Comparison of ENCODE assay signal across 28 mouse cellular contexts in the genomic region with DNA sequence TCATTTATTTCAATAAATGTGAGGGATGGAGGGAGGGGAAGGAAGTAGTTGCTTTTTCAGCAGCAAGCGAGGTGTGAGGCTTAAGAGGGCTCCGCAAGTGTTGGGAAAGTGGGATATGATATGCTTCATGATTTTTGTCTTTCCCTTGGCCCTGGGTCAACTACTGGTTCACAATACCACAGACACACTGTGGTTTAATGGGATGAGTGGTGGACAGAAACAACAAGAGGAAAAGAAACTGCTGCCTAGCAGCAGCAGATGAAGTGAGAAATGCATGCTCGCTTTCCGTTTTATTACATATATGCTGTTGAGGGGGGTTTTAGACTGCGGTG.
DNase-seq lines count a peak whose midpoint lies in the region; ATAC-seq and TF ChIP-seq lines count a peak whose summit lies in the region.
"Had no signal": no experiment of that assay in that cellular context is flagged by ENCODE, and none has a peak within 500 bp of the region (broad histone marks: within the 10 kb centered on the region; RNA-seq: fewer than 3 reads in every experiment).

No protein-coding gene starts in this region.

- no peaks in the 10 kb centered on the region for H3K36me3 ChIP-seq in limb, embryonic 12.5 days
- H3K36me3 ChIP-seq in limb, embryonic 10.5 days: no peaks in the 10 kb centered on the region
- no peaks in the 10 kb centered on the region for H3K36me3 ChIP-seq in limb, embryonic 13.5 days
- H3K36me3 ChIP-seq in myocyte (ENCODE audit: control insufficient read depth, insufficient read depth): no peaks in the 10 kb centered on the region
- H3K36me3 ChIP-seq: embryonic facial prominence, embryonic 12.5 days; embryonic facial prominence, embryonic 15.5 days; forebrain, embryonic 12.5 days; forebrain, embryonic 15.5 days; heart, embryonic 10.5 days; heart, embryonic 13.5 days had no signal

- no peak overlapping the region for H3K4me2 ChIP-seq in limb, embryonic 12.5 days
- H3K4me2 ChIP-seq in limb, embryonic 13.5 days (replicated peaks): peak overlapping the region; percentile 14
- H3K4me2 ChIP-seq in myocyte (ENCODE audit: low read depth): peak overlapping the region; percentile 56
- H3K4me2 ChIP-seq: embryonic facial prominence, embryonic 12.5 days; embryonic facial prominence, embryonic 15.5 days; forebrain, embryonic 12.5 days; forebrain, embryonic 15.5 days; heart, embryonic 13.5 days; hindbrain, embryonic 14.5 days had no signal

- no peaks in the 10 kb centered on the region for H3K27me3 ChIP-seq in limb, embryonic 12.5 days
- no peaks in the 10 kb centered on the region for H3K27me3 ChIP-seq in limb, embryonic 10.5 days (ENCODE audit: low read depth, poor library complexity, severe bottlenecking)
- no peaks in the 10 kb centered on the region for H3K27me3 ChIP-seq in limb, embryonic 13.5 days
- no peaks in the 10 kb centered on the region for H3K27me3 ChIP-seq in myocyte (ENCODE audit: control insufficient read depth, insufficient read depth, insufficient read length)
- H3K27me3 ChIP-seq: embryonic facial prominence, embryonic 12.5 days; embryonic facial prominence, embryonic 15.5 days; forebrain, embryonic 12.5 days; forebrain, embryonic 15.5 days; heart, embryonic 13.5 days had no signal

- ATAC-seq in limb, embryonic 12.5 days (ENCODE audit: insufficient number of reproducible peaks, insufficient read depth, low FRiP score, low TSS enrichment, low read depth): peak; percentile 31; the same call in 1 of the 2 replicates
- ATAC-seq in limb, embryonic 13.5 days (ENCODE audit: low FRiP score, low read depth): peak; percentile 85
- ATAC-seq: forebrain, embryonic 15.5 days; hindbrain, postnatal 0 days; inflammation-experienced regulatory T-cells, adult 6 months; intestine, embryonic 16.5 days had no signal

- no peaks in the 10 kb centered on the region for H3K79me2 ChIP-seq in myocyte (ENCODE audit: control insufficient read depth, insufficient read depth)

- DNase-seq in limb, embryonic 10.5 days (ENCODE audit: low spot score): no peak
- DNase-seq in spleen, postnatal 14 days (ENCODE audit: low spot score in 2 of 2): no peak
- DNase-seq in cerebellum, adult 9-11 months: no peak
- DNase-seq: adrenal gland, adult 8-10 months; adrenal gland, postnatal 25 days; B cell, adult 2 months; cerebellum, adult 11-12 months; cerebellum, adult 8-10 months; cerebellum, postnatal 25 days; gastrocnemius, postnatal 10 days; gastrocnemius, postnatal 36 days; heart, adult 2 months; heart, postnatal 14 days; heart, postnatal 4 days had no signal

- H3K9me3 ChIP-seq in limb, embryonic 12.5 days: no peaks in the 10 kb centered on the region
- H3K9me3 ChIP-seq in limb, embryonic 10.5 days (replicated peaks): no peaks in the 10 kb centered on the region
- H3K9me3 ChIP-seq in limb, embryonic 13.5 days: no peaks in the 10 kb centered on the region
- H3K9me3 ChIP-seq: embryonic facial prominence, embryonic 12.5 days; embryonic facial prominence, embryonic 15.5 days; forebrain, embryonic 12.5 days; forebrain, embryonic 15.5 days; heart, embryonic 10.5 days; heart, embryonic 13.5 days had no signal

- H3K9ac ChIP-seq in limb, embryonic 12.5 days (replicated peaks): no peak overlapping the region
- no peak overlapping the region for H3K9ac ChIP-seq in limb, embryonic 13.5 days
- H3K9ac ChIP-seq: embryonic facial prominence, embryonic 12.5 days; embryonic facial prominence, embryonic 15.5 days; forebrain, embryonic 12.5 days; forebrain, embryonic 15.5 days; heart, embryonic 13.5 days; hindbrain, embryonic 14.5 days had no signal

- H3K4me3 ChIP-seq in limb, embryonic 12.5 days (replicated peaks): no peak overlapping the region
- H3K4me3 ChIP-seq in limb, embryonic 10.5 days: no peak overlapping the region
- no peak overlapping the region for H3K4me3 ChIP-seq in limb, embryonic 13.5 days
- H3K4me3 ChIP-seq in myocyte: no peak overlapping the region
- H3K4me3 ChIP-seq: embryonic facial prominence, embryonic 12.5 days; embryonic facial prominence, embryonic 15.5 days; erythroblast, embryonic 14.5 days; forebrain, embryonic 12.5 days; forebrain, embryonic 15.5 days; heart, adult 2 months; heart, embryonic 10.5 days; heart, embryonic 13.5 days had no signal

- WGBS in limb, embryonic 12.5 days: 60% methylated on average over 5 of the region's 5 CpGs
- WGBS in limb, embryonic 10.5 days: 94% methylated on average over 5 of the region's 5 CpGs
- 29% methylated on average over 5 of the region's 5 CpGs for WGBS in limb, embryonic 13.5 days

- H3K4me1 ChIP-seq in limb, embryonic 12.5 days (replicated peaks): peaks cover 15% of the 10 kb centered on the region
- H3K4me1 ChIP-seq in limb, embryonic 10.5 days: 0 out of 2 replicates have a peak, but pooled peaks cover 3% of the 10 kb centered on the region
- peaks cover 15% of the 10 kb centered on the region; the same call in 1 of the 2 replicates for H3K4me1 ChIP-seq in limb, embryonic 13.5 days
- H3K4me1 ChIP-seq: embryonic facial prominence, embryonic 12.5 days; embryonic facial prominence, embryonic 15.5 days; heart, embryonic 10.5 days had no signal

- TF ChIP-seq POLR2A in myocyte (IDR thresholded peaks at IDR 0.05; ENCODE audit: insufficient read length, low read depth): no peak

- peak overlapping the region; percentile 73 for H3K27ac ChIP-seq in limb, embryonic 12.5 days
- H3K27ac ChIP-seq in limb, embryonic 10.5 days: no peak overlapping the region
- no peak overlapping the region; the same call in 1 of the 2 replicates for H3K27ac ChIP-seq in limb, embryonic 13.5 days
- H3K27ac ChIP-seq: embryonic facial prominence, embryonic 12.5 days; embryonic facial prominence, embryonic 15.5 days; forebrain, embryonic 12.5 days; forebrain, embryonic 15.5 days; heart, adult 2 months; heart, embryonic 10.5 days; heart, embryonic 13.5 days; hindbrain, embryonic 14.5 days; hindbrain, postnatal 0 days had no signal

- H3ac ChIP-seq in myocyte (ENCODE audit: control insufficient read depth, insufficient read length): no peak overlapping the region

TF ChIP-seq in myocyte, 11 proteins besides CTCF, POLR2A, EP300 and RAD21:
- TF ChIP-seq SRF (IDR thresholded peaks at IDR 0.05; ENCODE audit: control insufficient read depth, insufficient read length, low read depth) (no peak), TCF3 (IDR thresholded peaks at IDR 0.05; ENCODE audit: insufficient read length, low read depth) (no peak), MYOD1 (IDR thresholded peaks at IDR 0.05; ENCODE audit: control insufficient read depth in 1 of 3, insufficient read length in 2 of 3, low read depth in 2 of 3) (no peak), CEBPB (IDR thresholded peaks at IDR 0.05; ENCODE audit: insufficient read depth, poor library complexity, severe bottlenecking) (no peak), POLR2AphosphoS2 (IDR thresholded peaks at IDR 0.05; ENCODE audit: insufficient read length, low read depth) (no peak), USF1 (IDR thresholded peaks at IDR 0.05; ENCODE audit: low read depth) (no peak), E2F4 (IDR thresholded peaks at IDR 0.05; ENCODE audit: insufficient read depth) (no peak), REST (IDR thresholded peaks at IDR 0.05; ENCODE audit: insufficient read depth, insufficient read length) (no peak)
TF ChIP-seq in myocyte: peak in this region for 0.
